Comparison of ENCODE assay signal across 8 mouse cellular contexts in genomic region chr19:32756636-32756899, GRCm38 (mm10). TPM values are rescaled to one million over a fixed set of nuclear protein-coding genes. Genes with fewer than 3 reads are reported as not detected.
DNase-seq lines count a peak whose midpoint lies in the region; ATAC-seq and TF ChIP-seq lines count a peak whose summit lies in the region.

No protein-coding gene starts in this region.

- peak overlapping the region; percentile 75 for H3K4me3 ChIP-seq in heart, embryonic 10.5 days
- H3K4me3 ChIP-seq in ES-Bruce4 (ENCODE audit: low read depth, low read length) = peak overlapping the region; percentile 94
- H3K4me3 ChIP-seq in forebrain, postnatal 0 days (ENCODE audit: low read depth, low read length) = peak overlapping the region; percentile 98
- peak overlapping the region; percentile 98 for H3K4me3 ChIP-seq in liver, embryonic 16.5 days (ENCODE audit: low read depth, low read length)

- peak; percentile 66 for ATAC-seq in forebrain, postnatal 0 days
- ATAC-seq in liver, embryonic 16.5 days (ENCODE audit: low read depth) = no peak

- no peak for DNase-seq in heart, embryonic 10.5 days (ENCODE audit: low spot score)
- DNase-seq in heart, postnatal 36 days = no peak
- no peak for DNase-seq in forebrain, postnatal 0 days
- no peak for DNase-seq in ovary, postnatal 36 days (ENCODE audit: low spot score)
- DNase-seq in right cerebral cortex, postnatal 10 days (ENCODE audit: low spot score in 2 of 2) = no peak
- no peak for DNase-seq in urinary bladder, postnatal 10 days (ENCODE audit: low spot score)

- H3K27me3 ChIP-seq in heart, embryonic 10.5 days (ENCODE audit: insufficient read depth, poor library complexity, severe bottlenecking) = peaks cover 13% of the 10 kb centered on the region
- no peaks in the 10 kb centered on the region for H3K27me3 ChIP-seq in ES-Bruce4 (ENCODE audit: control insufficient read depth, insufficient read depth, low read length, poor library complexity, severe bottlenecking)
- no peaks in the 10 kb centered on the region for H3K27me3 ChIP-seq in forebrain, postnatal 0 days (ENCODE audit: insufficient read depth, low read length)
- H3K27me3 ChIP-seq in liver, embryonic 16.5 days (ENCODE audit: control insufficient read depth, insufficient read depth, low read depth, low read length) = peaks cover 3% of the 10 kb centered on the region; the same call in 1 of the 2 replicates

- TF ChIP-seq CTCF in ES-Bruce4 (IDR thresholded peaks at IDR 0.05; ENCODE audit: low read depth, low read length) = no peak
- peak; percentile 46 for TF ChIP-seq CTCF in forebrain, postnatal 0 days (IDR thresholded peaks at IDR 0.05; ENCODE audit: low read depth)

- intact Hi-C loops in heart, postnatal 36 days (cut with DNase I) = loop anchor here (5.0 to 10.0 kb wide), 4 partner anchors 36 to 328 kb away; no protein-coding TSS in a partner anchor

- no peak for TF ChIP-seq POLR2A in ES-Bruce4 (IDR thresholded peaks at IDR 0.05; ENCODE audit: insufficient read depth, low read length)

- no peaks in the 10 kb centered on the region for H3K9me3 ChIP-seq in heart, embryonic 10.5 days
- H3K9me3 ChIP-seq in ES-Bruce4 (replicated peaks; ENCODE audit: control insufficient read depth, insufficient read depth, low read length, poor library complexity, severe bottlenecking) = no peaks in the 10 kb centered on the region
- H3K9me3 ChIP-seq in forebrain, postnatal 0 days (ENCODE audit: low read length) = no peaks in the 10 kb centered on the region
- H3K9me3 ChIP-seq in liver, embryonic 16.5 days (replicated peaks; ENCODE audit: control insufficient read depth, low read length) = no peaks in the 10 kb centered on the region

- H3K9ac ChIP-seq in ES-Bruce4 (ENCODE audit: low read depth, poor library complexity, severe bottlenecking) = peak overlapping the region; percentile 72
- H3K9ac ChIP-seq in forebrain, postnatal 0 days = peak overlapping the region; percentile 97
- H3K9ac ChIP-seq in liver, embryonic 16.5 days (ENCODE audit: low read depth, low read length) = peak overlapping the region; percentile 66

- TF ChIP-seq EP300 in ES-Bruce4 (IDR thresholded peaks at IDR 0.05; ENCODE audit: insufficient read depth, low read depth, low read length) = no peak

- peaks cover 20% of the 10 kb centered on the region for H3K4me1 ChIP-seq in heart, embryonic 10.5 days
- no peaks in the 10 kb centered on the region for H3K4me1 ChIP-seq in ES-Bruce4 (ENCODE audit: control insufficient read depth, insufficient read depth, low read length)
- no peaks in the 10 kb centered on the region for H3K4me1 ChIP-seq in forebrain, postnatal 0 days (ENCODE audit: insufficient read depth)
- H3K4me1 ChIP-seq in liver, embryonic 16.5 days (ENCODE audit: control insufficient read depth, low read depth, low read length) = peaks cover 19% of the 10 kb centered on the region

- H3K4me2 ChIP-seq in forebrain, postnatal 0 days (ENCODE audit: low read depth) = peak overlapping the region; percentile 84
- H3K4me2 ChIP-seq in liver, embryonic 16.5 days (ENCODE audit: low read depth, low read length) = peak overlapping the region; percentile 100

- under 1% methylated on average over 14 of the region's 14 CpGs for WGBS in heart, embryonic 10.5 days
- 1% methylated on average over 14 of the region's 14 CpGs for WGBS in forebrain, postnatal 0 days
- WGBS in liver, embryonic 16.5 days (ENCODE audit: insufficient replicate concordance) = 0% methylated on average over 14 of the region's 14 CpGs

- peak overlapping the region; percentile 99 for H3K27ac ChIP-seq in heart, embryonic 10.5 days
- H3K27ac ChIP-seq in ES-Bruce4 (ENCODE audit: insufficient read depth, low read length) = peak overlapping the region; percentile 44; the same call in 1 of the 2 replicates
- peak overlapping the region; percentile 99 for H3K27ac ChIP-seq in forebrain, postnatal 0 days (ENCODE audit: low read depth, low read length)
- peak overlapping the region; percentile 77 for H3K27ac ChIP-seq in liver, embryonic 16.5 days (ENCODE audit: low read length)

- H3K36me3 ChIP-seq in heart, embryonic 10.5 days = no peaks in the 10 kb centered on the region
- H3K36me3 ChIP-seq in ES-Bruce4 (ENCODE audit: control insufficient read depth, insufficient read depth, low read length, poor library complexity, severe bottlenecking) = peaks cover 3% of the 10 kb centered on the region; the same call in 1 of the 2 replicates
- no peaks in the 10 kb centered on the region for H3K36me3 ChIP-seq in forebrain, postnatal 0 days (ENCODE audit: insufficient read depth)
- no peaks in the 10 kb centered on the region for H3K36me3 ChIP-seq in liver, embryonic 16.5 days (ENCODE audit: control insufficient read depth, insufficient read depth)

RNA-seq across cellular contexts. Expression of gene Pten, which starts 0.7 kb away (rescaled TPM):
- polyA plus RNA-seq in heart, embryonic 10.5 days (2016; fragmentation: Nextera tagmentation; extraction: Ambion mirVana) = 4.3 and 5.4 TPM in 2 replicates
- total RNA-seq in heart, postnatal 36 days (2021) = 10 to 100 TPM; 60.3 to 71.1 TPM
- 58.8 and 64.1 TPM in 2 replicates for polyA plus RNA-seq in ES-Bruce4 (2011; ENCODE audit: insufficient read depth, insufficient read length, low read depth, missing spikeins)
- total RNA-seq in forebrain, postnatal 0 days (2014; rRNA removed) = 105 and 122 TPM in 2 replicates
- polyA plus RNA-seq in forebrain, postnatal 0 days (2015; fragmentation: Nextera tagmentation; extraction: Ambion mirVana) = 10.0 and 12.3 TPM in 2 replicates
- polyA plus RNA-seq in liver, embryonic 16.5 days (2015; fragmentation: Nextera tagmentation; extraction: Ambion mirVana) = 2.2 and 2.4 TPM in 2 replicates

RNA-seq across cellular contexts. Expression of gene Atad1, which starts 17.0 kb away (rescaled TPM):
- 63.4 and 68.1 TPM in 2 replicates for polyA plus RNA-seq in heart, embryonic 10.5 days (2016; fragmentation: Nextera tagmentation; extraction: Ambion mirVana)
- 10 to 100 TPM; 78.8 to 91.7 TPM for total RNA-seq in heart, postnatal 36 days (2021)
- 98.4 and 107 TPM in 2 replicates for polyA plus RNA-seq in ES-Bruce4 (2011; ENCODE audit: insufficient read depth, insufficient read length, low read depth, missing spikeins)
- total RNA-seq in forebrain, postnatal 0 days (2014; rRNA removed) = 135 and 173 TPM in 2 replicates
- polyA plus RNA-seq in forebrain, postnatal 0 days (2015; fragmentation: Nextera tagmentation; extraction: Ambion mirVana) = 119 and 121 TPM in 2 replicates
- 20.8 and 21.6 TPM in 2 replicates for polyA plus RNA-seq in liver, embryonic 16.5 days (2015; fragmentation: Nextera tagmentation; extraction: Ambion mirVana)

Comparison
In these comparisons a context has a peak if more than half of its experiments do, and no peak if none do; other contexts are left out.
1. H3K27ac ChIP-seq: peak in every context shown above with its lines; median percentile 99 in heart, embryonic 10.5 days; 99 in forebrain, postnatal 0 days; 77 in liver, embryonic 16.5 days; 44 in ES-Bruce4.